Mouse (Mus musculus): Measurements from ENCODE around the gene Cgnl1.

DNA sequence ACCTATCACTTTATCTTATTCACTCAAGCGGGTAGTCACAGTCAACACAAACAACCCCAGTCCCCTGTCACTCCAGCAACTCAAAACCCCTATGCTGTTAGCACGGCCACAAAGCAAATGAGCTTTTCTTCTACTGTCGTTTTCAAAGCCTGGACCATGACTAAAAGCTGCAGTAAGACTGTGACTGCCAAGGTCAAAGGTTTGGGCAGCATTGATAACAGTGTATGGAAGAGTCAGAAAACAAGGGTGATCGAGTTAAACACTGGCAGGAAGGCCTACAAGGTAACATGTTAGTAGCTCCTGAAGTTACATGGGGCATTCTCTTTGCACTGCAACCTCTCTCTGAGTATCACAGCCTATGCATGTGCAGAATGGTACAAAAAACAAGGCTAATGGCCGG is 111.7 kb downstream of the Cgnl1 start:
- TF ChIP-seq CTCF (IDR thresholded peaks at IDR 0.05; ENCODE audit: extremely low read depth, insufficient read depth, insufficient read length, insufficient replicate concordance) (no peak), POLR2A (IDR thresholded peaks at IDR 0.05; ENCODE audit: low read depth, low read length) (no peak)

Measured in spleen, adult 2 months (tissue).